Mouse (Mus musculus) hindbrain, embryonic 11.5 days (tissue): ENCODE results near the gene Ptma. TPM values are rescaled to one million over a fixed set of nuclear protein-coding genes. Genes with fewer than 3 reads are reported as not detected.
"Not testable (repeated sequence)": the region's sequence is repeated elsewhere in the genome, so short reads cannot be mapped to it uniquely, and the experiment has no call there.

Experiments
- ATAC-seq: fragments of 200-750 bp; cut with Nextera tagmentation; 2 replicates; pipeline ENCODE4 v1.8.0; 2017; ENCODE audit warnings: mild to moderate bottlenecking, moderate TSS enrichment, moderate library complexity; ENCODE audit not compliant: low FRiP score
- DNase-seq: peaks from one replicate; pipeline ENCODE4 v3.0.0-alpha.2; 2015; ENCODE audit warnings: low spot score
- H3K27ac ChIP-seq: fragments of 300-500 bp; sonication (generic); 2 replicates; pipeline ENCODE4 v1.5.1; 2014; ENCODE audit warnings: mild to moderate bottlenecking, low read depth, low read length
- H3K27me3 ChIP-seq: fragments of 300-500 bp; sonication (generic); 2 replicates; pipeline ENCODE4 v1.6.1; 2014; ENCODE audit warnings: mild to moderate bottlenecking, low read length, moderate library complexity, mixed read lengths; ENCODE audit not compliant: control insufficient read depth, insufficient read depth
- H3K36me3 ChIP-seq: fragments of 300-500 bp; sonication (generic); 2 replicates; pipeline ENCODE4 v1.6.1; 2014; ENCODE audit warnings: mild to moderate bottlenecking, low read length, moderate library complexity, mixed read lengths; ENCODE audit not compliant: control insufficient read depth, insufficient read depth
- H3K4me1 ChIP-seq: fragments of 300-500 bp; sonication (generic); replicated peaks from 2 replicates; pipeline ENCODE4 v1.6.1; 2014; ENCODE audit warnings: low read length, mixed read lengths; ENCODE audit not compliant: control insufficient read depth, insufficient read depth
- H3K4me2 ChIP-seq: fragments of 300-500 bp; sonication (generic); replicated peaks from 2 replicates; pipeline ENCODE4 v1.6.1; 2014; ENCODE audit warnings: mild to moderate bottlenecking, low read depth, low read length
- H3K4me3 ChIP-seq: fragments of 300-500 bp; sonication (generic); 2 replicates; pipeline ENCODE4 v1.5.1; 2014; ENCODE audit warnings: low read depth, low read length
- H3K9ac ChIP-seq: fragments of 300-500 bp; sonication (generic); 2 replicates; pipeline ENCODE4 v1.6.1; 2014; ENCODE audit warnings: low read depth, low read length
- H3K9me3 ChIP-seq: fragments of 300-500 bp; sonication (generic); 2 replicates; pipeline ENCODE4 v1.6.1; 2016; ENCODE audit warnings: low read length; ENCODE audit not compliant: control insufficient read depth
- WGBS: fragments of 180-500 bp; shearing (Covaris S2); extraction: QIAGEN DNeasy Blood & Tissue Kit; methylation state at CpG from one replicate; pipeline ENCODE4 v1.1.7; 2014; 5-methylcytosine and 5-hydroxymethylcytosine counted together
- polyA plus RNA-seq: library from polyadenylated mRNA; unstranded; fragments of >200 nt; fragmentation: Nextera tagmentation; extraction: Ambion mirVana; gene quantifications from 2 replicates; pipeline ENCODE4 v1.2.1, GENCODE M21; 2014

Ptma gene
- polyA plus RNA-seq, 1 experiment from 2014 or later: 3,402 TPM

DNA sequence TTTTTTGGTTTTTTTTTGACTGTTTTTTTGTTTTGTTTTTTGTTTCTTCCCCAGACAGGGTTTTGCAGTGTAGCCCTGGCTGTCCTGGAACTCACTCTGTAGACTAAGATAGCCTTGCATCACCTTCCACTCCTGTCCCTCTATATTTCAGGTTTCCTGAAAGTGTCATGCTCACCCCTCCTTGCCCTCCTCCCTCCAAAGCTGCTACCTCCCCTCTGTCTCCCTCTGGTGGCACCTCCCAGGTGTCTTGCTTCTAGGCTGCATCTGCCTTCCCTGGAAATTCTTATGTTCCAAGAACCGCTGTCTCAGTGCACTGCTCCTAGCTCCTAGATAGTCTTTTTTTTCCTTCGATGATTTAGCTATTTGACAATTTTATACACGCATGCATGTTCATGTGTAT lies 11.9 kb downstream of the Ptma start:
- Histone ChIP-seq H3K27ac (no peak overlapping the region), H3K4me2 (no peak overlapping the region), H3K4me1 (no peaks in the 10 kb centered on the region), H3K36me3 (no peaks in the 10 kb centered on the region), H3K9me3 (no peaks in the 10 kb centered on the region), H3K9ac (no peak overlapping the region), H3K4me3 (no peak overlapping the region), H3K27me3 (no peaks in the 10 kb centered on the region)
- WGBS: 65% methylated on average over 3 of the region's 3 CpGs
- ATAC-seq: no peak
- no peak for DNase-seq

- not testable (repeated sequence) for H3K4me3 ChIP-seq, H3K4me2 ChIP-seq, DNase-seq, H3K9ac ChIP-seq, ATAC-seq, H3K27ac ChIP-seq, H3K36me3 ChIP-seq, H3K4me1 ChIP-seq, H3K27me3 ChIP-seq, H3K9me3 ChIP-seq
- 93% methylated on average over 12 of the region's 12 CpGs for WGBS
These were observed 13.1 kb downstream of the Ptma start for GRCm38 (mm10) chr1:86539583-86539982.

DNA sequence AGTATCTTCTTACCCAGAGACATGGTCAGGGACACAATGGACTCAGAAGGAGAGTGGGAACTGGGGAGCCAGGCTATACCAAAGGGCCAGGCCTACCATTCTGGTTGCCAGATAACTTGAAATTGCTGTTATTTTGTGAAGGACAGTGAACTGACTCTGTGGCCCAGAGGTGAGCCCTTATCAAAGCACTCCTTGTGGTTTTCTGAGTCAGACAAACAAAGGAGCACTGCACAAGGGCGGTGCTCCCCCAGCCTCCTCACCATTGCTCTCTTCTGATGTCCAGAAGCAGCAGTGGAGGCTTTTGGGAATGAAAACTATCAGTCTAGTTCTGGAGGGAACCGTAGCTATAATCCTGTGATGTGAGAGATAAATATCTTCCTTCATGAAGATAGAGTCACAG lies 16.1 kb downstream of the Ptma start:
- H3K36me3 ChIP-seq: 0 out of 2 replicates have a peak, but pooled peaks cover 2% of the 10 kb centered on the region
- no peak overlapping the region for H3K4me2 ChIP-seq
- H3K4me3 ChIP-seq: no peak overlapping the region
- H3K4me1 ChIP-seq: no peaks in the 10 kb centered on the region
- no peaks in the 10 kb centered on the region for H3K9me3 ChIP-seq
- H3K9ac ChIP-seq: no peak overlapping the region
- H3K27me3 ChIP-seq: no peaks in the 10 kb centered on the region
- DNase-seq (no peak), ATAC-seq (no peak)
- 92% methylated on average over 2 of the region's 2 CpGs for WGBS
- no peak overlapping the region for H3K27ac ChIP-seq

- Histone ChIP-seq H3K4me1 (no peaks in the 10 kb centered on the region), H3K4me2 (no peak overlapping the region), H3K9me3 (no peaks in the 10 kb centered on the region), H3K4me3 (no peak overlapping the region), H3K27me3 (no peaks in the 10 kb centered on the region), H3K9ac (no peak overlapping the region), H3K36me3 (0 out of 2 replicates have a peak, but pooled peaks cover 2% of the 10 kb centered on the region), H3K27ac (no peak overlapping the region)
- DNase-seq: no peak
- no peak for ATAC-seq
- 71% methylated on average over 3 of the region's 3 CpGs for WGBS
These were observed 20.3 kb downstream of the Ptma start for GRCm38 (mm10) chr1:86546797-86547196.

DNA sequence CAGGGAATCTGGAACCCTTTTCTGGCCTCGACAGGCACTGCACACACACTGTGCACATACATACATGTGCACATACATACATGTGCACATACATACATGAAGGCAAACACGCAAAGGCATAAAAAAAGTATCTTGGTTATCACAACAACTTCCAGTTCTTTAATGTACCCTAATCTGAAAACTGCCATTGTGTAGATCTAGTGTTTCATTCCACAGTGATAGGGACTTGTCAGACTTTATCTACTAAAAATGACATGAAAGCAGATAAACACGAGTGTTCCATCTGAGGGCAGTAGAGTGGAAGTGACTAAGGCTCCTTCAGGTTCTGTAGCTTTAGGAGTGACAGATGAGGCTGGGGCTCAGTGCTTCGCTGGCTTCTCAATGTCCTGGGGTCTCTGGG lies 24.8 kb downstream of the Ptma start:
- Histone ChIP-seq H3K36me3 (no peaks in the 10 kb centered on the region), H3K9me3 (no peaks in the 10 kb centered on the region), H3K4me1 (no peaks in the 10 kb centered on the region), H3K9ac (no peak overlapping the region), H3K27me3 (no peaks in the 10 kb centered on the region), H3K4me3 (no peak overlapping the region), H3K4me2 (no peak overlapping the region), H3K27ac (no peak overlapping the region)
- 83% methylated on average over 4 of the region's 4 CpGs for WGBS
- no peak for DNase-seq
- no peak for ATAC-seq

- Histone ChIP-seq H3K27me3 (no peaks in the 10 kb centered on the region), H3K9me3 (no peaks in the 10 kb centered on the region), H3K4me2 (no peak overlapping the region), H3K9ac (no peak overlapping the region), H3K4me1 (no peaks in the 10 kb centered on the region), H3K36me3 (no peaks in the 10 kb centered on the region), H3K27ac (no peak overlapping the region), H3K4me3 (no peak overlapping the region)
- DNase-seq (no peak), ATAC-seq (no peak)
- WGBS: 46% methylated on average over 2 of the region's 2 CpGs
These were observed 25.4 kb downstream of the Ptma start for GRCm38 (mm10) chr1:86551877-86552276.

GRCm38 (mm10) chr1:86555665-86556064 lies 29.1 kb downstream of the Ptma start:
- H3K27me3 ChIP-seq: no peaks in the 10 kb centered on the region
- 96% methylated on average over 3 of the region's 3 CpGs for WGBS

GRCm38 (mm10) chr1:86557872-86558271 lies 31.3 kb downstream of the Ptma start:
- Histone ChIP-seq H3K9ac (no peak overlapping the region), H3K9me3 (no peaks in the 10 kb centered on the region), H3K4me3 (no peak overlapping the region), H3K4me1 (no peaks in the 10 kb centered on the region), H3K36me3 (no peaks in the 10 kb centered on the region), H3K27ac (no peak overlapping the region), H3K4me2 (no peak overlapping the region), H3K27me3 (no peaks in the 10 kb centered on the region)
- DNase-seq (no peak), ATAC-seq (no peak)
- 81% methylated on average over 7 of the region's 7 CpGs for WGBS

More at GRCm38 (mm10) chr1:86555665-86556064, 29.1 kb downstream of the Ptma start:
- Histone ChIP-seq H3K4me1 (no peaks in the 10 kb centered on the region), H3K4me2 (no peak overlapping the region), H3K9ac (no peak overlapping the region), H3K9me3 (no peaks in the 10 kb centered on the region), H3K36me3 (no peaks in the 10 kb centered on the region), H3K4me3 (no peak overlapping the region), H3K27ac (no peak overlapping the region)
- ATAC-seq: no peak
- no peak for DNase-seq

DNA sequence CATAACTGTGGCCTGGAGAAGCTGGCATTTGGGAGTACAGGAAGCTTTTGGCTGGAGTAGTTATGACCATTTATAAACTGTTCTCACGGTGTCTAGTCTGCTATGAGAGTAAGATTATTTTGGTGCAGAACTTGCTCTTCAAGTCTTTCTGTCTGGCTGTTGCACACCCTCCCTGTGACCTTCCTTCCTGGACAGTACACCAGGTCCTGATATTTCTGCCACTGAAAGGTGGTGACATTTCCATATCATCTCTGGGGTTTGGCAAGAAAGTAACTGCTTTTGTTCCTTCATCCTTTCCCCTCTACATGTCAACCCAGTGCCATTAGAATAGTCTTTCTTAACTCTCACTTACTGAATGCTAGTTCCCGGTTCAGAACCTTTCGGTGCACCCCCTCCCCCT lies 32.7 kb downstream of the Ptma start:
- H3K9ac ChIP-seq: no peak overlapping the region
- ATAC-seq: no peak
- H3K27ac ChIP-seq: no peak overlapping the region
- no peaks in the 10 kb centered on the region for H3K4me1 ChIP-seq
- H3K4me2 ChIP-seq: no peak overlapping the region
- no peaks in the 10 kb centered on the region for H3K36me3 ChIP-seq
- H3K4me3 ChIP-seq: no peak overlapping the region
- DNase-seq: no peak
- no peaks in the 10 kb centered on the region for H3K27me3 ChIP-seq
- WGBS: 92% methylated on average over 3 of the region's 3 CpGs
- H3K9me3 ChIP-seq: no peaks in the 10 kb centered on the region
